11 mouse cellular contexts compared by ENCODE assay signal in genomic region chr1:150497690-150498089, GRCm38 (mm10). TPM values are rescaled to one million over a fixed set of nuclear protein-coding genes. Genes with fewer than 3 reads are reported as not detected.
DNase-seq lines count a peak whose midpoint lies in the region; TF ChIP-seq lines count a peak whose summit lies in the region.
"Had no signal": no experiment of that assay in that cellular context is flagged by ENCODE, and none has a peak within 500 bp of the region (broad histone marks: within the 10 kb centered on the region; RNA-seq: fewer than 3 reads in every experiment).

No protein-coding gene starts in this region.

- TF ChIP-seq POLR2A in cortical plate, adult 2 months (IDR thresholded peaks at IDR 0.05; ENCODE audit: extremely low read depth, insufficient read depth, low read length), result no peak

- TF ChIP-seq CTCF in gastrocnemius, adult 2 months (IDR thresholded peaks at IDR 0.05), result peak; percentile 76
- TF ChIP-seq CTCF in cortical plate, adult 2 months (IDR thresholded peaks at IDR 0.05; ENCODE audit: extremely low read depth, insufficient read depth, low read length), result peak; percentile 29; the same call in 1 of the 2 replicates

- intact Hi-C loops in gastrocnemius, adult 2 months (cut with DNase I), result loop anchor here (10.0 kb wide), 1 partner anchor 53 kb away; no protein-coding TSS in a partner anchor

- H3K4me3 ChIP-seq in gastrocnemius, adult 2 months, result no peak overlapping the region
- no peak overlapping the region for H3K4me3 ChIP-seq in cortical plate, adult 2 months (ENCODE audit: insufficient read depth, low read length)
- H3K4me3 ChIP-seq: neural tube, embryonic 13.5 days; stomach, embryonic 15.5 days had no signal

- no peak overlapping the region for H3K27ac ChIP-seq in gastrocnemius, adult 2 months
- H3K27ac ChIP-seq in cortical plate, adult 2 months (ENCODE audit: insufficient read depth, low read length), result no peak overlapping the region
- H3K27ac ChIP-seq: neural tube, embryonic 13.5 days; stomach, embryonic 15.5 days had no signal

- DNase-seq in gastrocnemius, adult 2 months, result no peak
- no peak for DNase-seq in gastrocnemius, postnatal 4 days (ENCODE audit: low spot score in 2 of 2)
- peak; percentile 4 to 58 for DNase-seq in lung, adult 18-20 months
- no peak for DNase-seq in lung, postnatal 4 days
- DNase-seq in skeletal muscle tissue, adult 2 months (ENCODE audit: low read depth, low spot score), result peak; percentile 65
- DNase-seq in spleen, adult 12 weeks (ENCODE audit: low spot score), result no peak
- DNase-seq in left cerebral cortex, adult 9 months (ENCODE audit: low spot score in 2 of 2), result no peak
- DNase-seq: heart, postnatal 4 days had no signal

- H3K4me1 ChIP-seq in cortical plate, adult 2 months (ENCODE audit: control insufficient read depth, insufficient read depth, low read length), result no peaks in the 10 kb centered on the region
- H3K4me1 ChIP-seq: neural tube, embryonic 13.5 days; stomach, embryonic 15.5 days had no signal

RNA-seq across cellular contexts. Expression of gene Prg4, which starts 31.7 kb away (rescaled TPM):
- total RNA-seq in gastrocnemius, adult 2 months (2021), result 10 to 100 TPM in 1 of 2 experiments, 1 to 10 TPM in 1; 8.7 to 25.2 TPM
- total RNA-seq in gastrocnemius, postnatal 4 days (2021), result 1 to 10 TPM in 1 of 2 experiments, under 1 TPM in 1; 0.73 to 1.6 TPM
- polyA plus RNA-seq in cortical plate, adult 2 months (2012; rRNA removed), result 3.1 and 4.5 TPM in 2 replicates

Comparison
In these comparisons a context has a peak if more than half of its experiments do, and no peak if none do; other contexts are left out.
1. DNase-seq: peak in lung, adult 18-20 months (2 of 2) and skeletal muscle tissue, adult 2 months (single experiment); none in gastrocnemius, adult 2 months (single experiment), gastrocnemius, postnatal 4 days (0 of 2), lung, postnatal 4 days (0 of 2), spleen, adult 12 weeks (single experiment) and left cerebral cortex, adult 9 months (0 of 2).